Mouse (Mus musculus) midbrain, postnatal 0 days (tissue): ENCODE results near the gene Mrps9. TPM values are rescaled to one million over a fixed set of nuclear protein-coding genes. Genes with fewer than 3 reads are reported as not detected.

Experiments used
- ATAC-seq: fragments of 200-750 bp; cut with Nextera tagmentation; 2 replicates; pipeline ENCODE4 v1.8.0; 2017; ENCODE audit warnings: moderate number of reproducible peaks, mild to moderate bottlenecking, moderate TSS enrichment, moderate library complexity; ENCODE audit not compliant: low FRiP score
- DNase-seq: peaks from one replicate; pipeline ENCODE4 v3.0.0-alpha.2; 2015; ENCODE audit warnings: low spot score
- H3K27ac ChIP-seq: fragments of 300-500 bp; sonication (generic); 2 replicates; pipeline ENCODE4 v1.5.1; 2014; ENCODE audit warnings: low read depth, mild to moderate bottlenecking, low read length, mixed read lengths
- H3K27me3 ChIP-seq: fragments of 300-500 bp; sonication (generic); 2 replicates; pipeline ENCODE4 v1.6.1; 2014; ENCODE audit warnings: low read length, control low read depth, mixed read lengths; ENCODE audit not compliant: insufficient read depth
- H3K36me3 ChIP-seq: fragments of 300-500 bp; sonication (generic); 2 replicates; pipeline ENCODE4 v1.6.1; 2014; ENCODE audit warnings: low read length, control low read depth, mixed read lengths; ENCODE audit not compliant: insufficient read depth
- H3K4me1 ChIP-seq: fragments of 300-500 bp; sonication (generic); 2 replicates; pipeline ENCODE4 v1.6.1; 2014; ENCODE audit warnings: mild to moderate bottlenecking, control low read depth, antibody characterized with exemption, low read length, mixed read lengths; ENCODE audit not compliant: insufficient read depth
- H3K4me2 ChIP-seq: fragments of 300-500 bp; sonication (generic); 2 replicates; pipeline ENCODE4 v1.6.1; 2014; ENCODE audit warnings: low read depth, mild to moderate bottlenecking, low read length, mixed read lengths; ENCODE audit not compliant: poor library complexity, severe bottlenecking
- H3K4me3 ChIP-seq: fragments of 300-500 bp; sonication (generic); 2 replicates; pipeline ENCODE4 v1.5.1; 2014; ENCODE audit warnings: low read depth, mild to moderate bottlenecking, low read length, moderate library complexity
- H3K9ac ChIP-seq: fragments of 300-500 bp; sonication (generic); replicated peaks from 2 replicates; pipeline ENCODE4 v1.6.1; 2014; ENCODE audit warnings: mild to moderate bottlenecking, low read length, moderate library complexity, mixed read lengths; ENCODE audit not compliant: poor library complexity, severe bottlenecking
- H3K9me3 ChIP-seq: fragments of 300-500 bp; sonication (generic); 2 replicates; pipeline ENCODE4 v1.6.1; 2016; ENCODE audit warnings: low read length, control low read depth
- CTCF ChIP-seq: IDR thresholded peaks from 2 replicates; pipeline ENCODE4 v1.5.1; 2016; ENCODE audit warnings: antibody characterized with exemption, mild to moderate bottlenecking
- WGBS: fragments of 180-500 bp; shearing (Covaris S2); extraction: QIAGEN DNeasy Blood & Tissue Kit; methylation state at CpG from one replicate; pipeline ENCODE4 v1.1.7; 2014; 5-methylcytosine and 5-hydroxymethylcytosine counted together
- polyA plus RNA-seq: library from polyadenylated mRNA; unstranded; fragments of >200 nt; fragmentation: Nextera tagmentation; extraction: Ambion mirVana; gene quantifications from 2 replicates; pipeline ENCODE4 v1.2.1, GENCODE M21; 2015
- total RNA-seq: library from RNA; depleted of rRNA; stranded (reverse); fragments of >200 nt; gene quantifications from 2 replicates; pipeline ENCODE4 v1.2.3, GENCODE M21; 2014; rRNA removed

Gene Mrps9
- total RNA-seq = 32.2 and 43.2 TPM in 2 replicates
- 33.2 and 35.8 TPM in 2 replicates for polyA plus RNA-seq

DNA sequence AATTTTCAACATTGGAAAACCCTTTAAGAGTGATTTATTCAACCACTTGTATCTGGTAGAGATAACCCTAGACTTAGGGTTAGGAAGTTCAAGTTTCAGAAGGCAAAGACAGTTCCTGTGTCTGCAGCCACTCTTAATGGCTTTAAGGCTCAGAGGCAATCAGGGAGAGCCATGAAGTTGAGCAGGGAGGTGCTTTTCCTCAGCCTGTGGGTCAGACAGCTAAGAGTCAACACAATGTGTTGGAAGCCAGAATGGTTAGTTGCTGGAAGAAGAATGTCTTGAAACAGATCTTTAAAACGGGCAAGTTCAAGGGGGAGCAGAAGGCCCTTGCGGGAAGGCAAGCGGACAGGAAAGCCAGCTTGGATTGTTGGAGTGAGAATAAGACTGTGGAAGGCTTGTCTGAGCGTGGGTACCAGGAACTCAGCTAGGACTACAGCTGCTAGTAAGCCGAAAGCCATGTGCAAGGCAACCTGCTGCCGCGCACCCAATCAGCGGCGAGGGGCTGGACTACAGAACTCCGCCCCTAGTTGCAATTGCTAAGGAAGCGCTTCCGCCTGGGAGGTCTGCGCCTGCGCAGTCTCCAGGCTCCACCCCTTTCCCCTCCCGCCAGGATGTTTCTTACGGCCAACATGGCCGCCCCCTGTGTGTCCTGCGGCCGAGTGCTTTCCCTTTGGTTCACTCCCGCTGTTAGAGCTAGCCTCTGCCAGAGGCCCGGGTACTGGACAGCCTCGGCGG, at the start of gene Mrps9:
TSS of gene Mrps9 (plus strand) at position 571 of the 735 bp plus-strand sequence.
- 0 out of 2 replicates have a peak, but pooled peaks cover 4% of the 10 kb centered on the region for H3K4me1 ChIP-seq
- peak within 1 kb of the TSS; percentile 60 for H3K9ac ChIP-seq
- peak; percentile 99 for DNase-seq
- WGBS = 1% methylated on average over 23 of the region's 23 CpGs
- H3K4me3 ChIP-seq = peak within 1 kb of the TSS; percentile 65
- peak; percentile 100 for ATAC-seq
- peak; percentile 41 for TF ChIP-seq CTCF
- H3K27me3 ChIP-seq = no peaks in the 10 kb centered on the region
- H3K4me2 ChIP-seq = peak within 1 kb of the TSS; percentile 65
- no peaks in the 10 kb centered on the region for H3K36me3 ChIP-seq
- H3K27ac ChIP-seq = peak within 1 kb of the TSS; percentile 69
- H3K9me3 ChIP-seq = no peaks in the 10 kb centered on the region

DNA sequence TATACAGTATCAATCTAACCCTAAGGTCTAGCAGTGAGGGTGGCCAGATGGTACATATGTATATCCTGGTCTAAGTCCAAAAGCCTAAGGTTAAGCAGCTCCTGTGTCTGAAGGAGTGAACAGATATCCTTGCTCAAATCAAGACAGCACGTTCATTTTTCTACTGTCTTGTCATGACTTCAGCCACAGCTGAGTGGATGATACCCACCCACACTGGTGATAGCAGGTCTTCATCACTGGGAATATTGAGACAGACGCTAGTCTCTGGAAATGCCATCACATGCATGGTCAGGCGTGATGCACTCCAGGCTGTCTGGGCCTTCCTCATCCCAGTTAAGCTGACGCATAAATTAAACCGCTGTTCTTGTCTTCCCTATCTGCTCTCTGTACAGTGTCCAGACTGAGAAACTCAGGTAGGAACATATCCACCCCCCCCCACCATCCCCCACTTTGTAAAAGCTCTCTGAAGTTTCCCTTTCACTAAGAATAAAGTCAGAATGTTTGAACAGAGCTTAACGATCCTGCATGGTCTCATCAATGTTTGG, 37.7 kb upstream of the Mrps9 start:
- 95% methylated on average over 6 of the region's 6 CpGs for WGBS
- DNase-seq (no peak), ATAC-seq (no peak)
- H3K9ac ChIP-seq = no peak overlapping the region
- no peaks in the 10 kb centered on the region for H3K9me3 ChIP-seq
- no peaks in the 10 kb centered on the region for H3K36me3 ChIP-seq
- no peak overlapping the region for H3K4me2 ChIP-seq
- TF ChIP-seq CTCF = no peak
- H3K27me3 ChIP-seq = no peaks in the 10 kb centered on the region
- no peak overlapping the region for H3K27ac ChIP-seq
- H3K4me3 ChIP-seq = no peak overlapping the region
- no peaks in the 10 kb centered on the region for H3K4me1 ChIP-seq

DNA sequence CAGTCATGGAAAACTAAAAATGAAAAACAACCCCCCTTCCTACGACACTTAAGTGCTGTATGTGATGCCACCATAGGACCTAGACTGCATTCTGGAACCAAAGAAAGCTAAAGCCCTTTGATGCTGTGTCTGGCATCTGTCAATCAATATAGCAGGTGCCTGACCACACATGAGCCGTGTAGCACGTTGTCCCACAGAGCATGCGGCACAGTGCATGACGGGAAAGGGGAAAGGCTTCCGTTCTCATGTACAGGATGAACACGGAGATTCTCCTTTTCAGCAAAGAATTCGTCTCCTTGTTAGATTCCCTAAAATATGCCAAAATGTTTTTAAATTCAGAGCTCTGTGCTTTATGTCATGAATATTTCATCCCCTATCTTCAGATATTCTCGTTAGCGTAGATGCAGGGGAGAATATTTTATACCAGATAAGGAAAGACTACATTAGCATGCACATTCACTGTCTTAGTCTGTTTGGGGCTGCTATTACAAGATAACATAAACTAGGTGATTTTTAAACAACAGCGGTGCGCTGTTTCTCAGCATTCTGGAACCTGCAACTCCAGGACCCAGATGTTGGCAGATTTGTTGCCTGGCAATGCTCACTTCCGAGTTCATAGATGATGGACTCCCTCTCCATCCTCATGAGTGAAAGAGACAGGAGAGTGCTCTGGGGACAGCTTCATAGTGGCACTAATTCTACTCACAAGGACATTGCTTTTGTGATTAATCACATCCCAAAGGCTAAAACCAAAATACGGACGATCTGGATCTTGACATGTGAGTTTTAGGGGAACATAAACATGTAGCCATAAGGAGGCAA, 36.0 kb upstream of the Mrps9 start:
- Histone ChIP-seq H3K36me3 (no peaks in the 10 kb centered on the region), H3K27ac (peak overlapping the region; percentile 51), H3K9me3 (no peaks in the 10 kb centered on the region), H3K4me1 (no peaks in the 10 kb centered on the region), H3K4me2 (no peak overlapping the region), H3K9ac (no peak overlapping the region), H3K27me3 (no peaks in the 10 kb centered on the region), H3K4me3 (no peak overlapping the region)
- ATAC-seq = peak; percentile 63; the same call in 1 of the 2 replicates
- 54% methylated on average over 15 of the region's 15 CpGs for WGBS
- no peak for DNase-seq
- TF ChIP-seq CTCF = no peak

DNA sequence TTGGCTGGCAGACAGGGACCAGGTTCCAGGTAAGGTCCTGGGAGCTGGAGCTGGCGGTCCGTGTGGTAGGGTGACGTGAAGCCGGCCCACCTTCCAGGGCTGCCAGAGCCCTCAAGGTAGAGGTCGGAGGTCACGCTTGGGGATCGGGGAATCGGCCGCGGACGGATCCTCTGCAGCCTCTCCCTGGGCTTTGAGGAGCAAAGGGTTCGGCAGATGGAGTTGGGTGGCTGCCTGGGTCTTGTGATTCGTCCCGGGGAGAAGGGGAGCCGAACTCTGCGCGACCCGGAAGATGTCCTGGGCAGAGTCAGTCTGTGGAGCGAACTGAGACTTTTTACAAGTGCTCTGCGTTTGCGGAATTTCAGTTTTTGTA, 350 bp downstream of the Mrps9 start:
- no peak for DNase-seq
- peak overlapping the region; percentile 69 for H3K27ac ChIP-seq
- peak overlapping the region; percentile 65 for H3K4me3 ChIP-seq
- 0 out of 2 replicates have a peak, but pooled peaks cover 4% of the 10 kb centered on the region for H3K4me1 ChIP-seq
- ATAC-seq = peak; percentile 78
- H3K4me2 ChIP-seq = peak overlapping the region; percentile 65
- no peaks in the 10 kb centered on the region for H3K9me3 ChIP-seq
- TF ChIP-seq CTCF = no peak
- H3K27me3 ChIP-seq = no peaks in the 10 kb centered on the region
- H3K36me3 ChIP-seq = no peaks in the 10 kb centered on the region
- H3K9ac ChIP-seq = peak overlapping the region; percentile 60
- WGBS = 0% methylated on average over 21 of the region's 21 CpGs

DNA sequence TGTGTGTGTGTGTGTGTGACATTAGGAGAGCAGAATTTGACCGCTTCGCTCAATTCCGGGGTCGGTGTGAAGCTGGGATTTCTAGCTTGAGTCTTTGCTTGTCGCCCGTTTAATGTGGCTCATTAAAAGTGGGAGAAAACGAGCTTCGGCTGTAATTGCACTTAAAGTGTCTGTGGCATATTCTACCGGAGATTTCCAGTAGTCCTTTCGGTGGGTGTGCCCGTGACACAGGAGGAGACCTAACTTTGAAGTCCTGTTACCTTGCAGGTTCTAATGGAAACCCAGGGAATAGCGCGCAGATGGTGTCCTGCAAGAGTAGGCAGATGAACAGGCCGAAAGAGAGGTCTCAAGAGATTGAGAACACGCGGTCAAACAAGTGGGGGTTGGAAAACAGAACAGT, 777 bp downstream of the Mrps9 start:
- Histone ChIP-seq H3K36me3 (no peaks in the 10 kb centered on the region), H3K27ac (no peak overlapping the region), H3K4me1 (0 out of 2 replicates have a peak, but pooled peaks cover 4% of the 10 kb centered on the region), H3K27me3 (no peaks in the 10 kb centered on the region), H3K9ac (peak overlapping the region; percentile 60), H3K4me3 (peak overlapping the region; percentile 65), H3K9me3 (no peaks in the 10 kb centered on the region), H3K4me2 (peak overlapping the region; percentile 65)
- DNase-seq (no peak), ATAC-seq (0 out of 2 replicates have a peak, but pooled peaks have one; percentile 2)
- 3% methylated on average over 16 of the region's 16 CpGs for WGBS
- no peak for TF ChIP-seq CTCF
